Mouse (Mus musculus) ES-E14 (cell line): ENCODE results near the gene Acsf2. TPM values are rescaled to one million over a fixed set of nuclear protein-coding genes. Genes with fewer than 3 reads are reported as not detected.

Experiments used
- DNase-seq: peaks from one replicate; pipeline ENCODE4 v3.0.0-alpha.2; 2013; ENCODE audit warnings: low read depth, low spot score
- H3K27ac ChIP-seq: 2 replicates; pipeline ENCODE4 v1.5.1; 2012; ENCODE audit warnings: low read depth, mild to moderate bottlenecking, low read length, moderate library complexity, mixed read lengths; ENCODE audit not compliant: poor library complexity, insufficient read depth, severe bottlenecking
- H3K36me3 ChIP-seq: 2 replicates; pipeline ENCODE4 v1.6.1; 2012; ENCODE audit warnings: mild to moderate bottlenecking, low read length, moderate library complexity, mixed read lengths; ENCODE audit not compliant: control insufficient read depth, poor library complexity, insufficient read depth, severe bottlenecking
- H3K4me1 ChIP-seq, 2 experiments: fragments of 150-350 bp in 1 of 2; sonication (generic) in 1 of 2; 2 replicates each; pipeline ENCODE4 v1.6.1; 2012; ENCODE audit warnings: low read length in 2 of 2, mild to moderate bottlenecking in 1 of 2, mixed read lengths in 1 of 2; ENCODE audit not compliant: control insufficient read depth in 2 of 2, insufficient read depth in 2 of 2, poor library complexity in 1 of 2
- H3K4me3 ChIP-seq, 2 experiments: fragments of 150-350 bp in 1 of 2; sonication (generic) in 1 of 2; 2 replicates each; pipeline ENCODE4 v1.5.1; 2012; ENCODE audit warnings: low read length in 2 of 2, low read depth in 1 of 2, mild to moderate bottlenecking in 1 of 2, mixed read lengths in 1 of 2; ENCODE audit not compliant: insufficient read depth in 1 of 2, poor library complexity in 1 of 2, severe bottlenecking in 1 of 2
- H3K9ac ChIP-seq: 2 replicates; pipeline ENCODE4 v1.6.1; 2012; ENCODE audit warnings: low read depth, mild to moderate bottlenecking, low read length, mixed read lengths; ENCODE audit not compliant: poor library complexity, insufficient read depth, severe bottlenecking
- H3K9me3 ChIP-seq: fragments of 150-350 bp; sonication (generic); 2 replicates; pipeline ENCODE4 v1.6.1; 2012; ENCODE audit warnings: low read depth, mild to moderate bottlenecking, low read length; ENCODE audit not compliant: control insufficient read depth, insufficient read depth
- CHD2 ChIP-seq: IDR thresholded peaks from 2 replicates; pipeline ENCODE4 v1.6.1; 2014; ENCODE audit warnings: mild to moderate bottlenecking, low read depth, low read length, inconsistent platforms
- HCFC1 ChIP-seq: IDR thresholded peaks from 2 replicates; pipeline ENCODE4 v1.6.1; 2012; ENCODE audit warnings: low read length, inconsistent platforms, borderline replicate concordance; ENCODE audit not compliant: insufficient read depth
- MAFK ChIP-seq: IDR thresholded peaks from 2 replicates; pipeline ENCODE4 v1.6.1; 2014; ENCODE audit warnings: mild to moderate bottlenecking, low read depth, low read length, inconsistent platforms; ENCODE audit not compliant: insufficient read depth
- ZC3H11A ChIP-seq: IDR thresholded peaks from 2 replicates; pipeline ENCODE4 v1.6.1; 2012; ENCODE audit warnings: low read depth, mild to moderate bottlenecking, inconsistent platforms, low read length, borderline replicate concordance
- ZNF384 ChIP-seq: IDR thresholded peaks from 2 replicates; pipeline ENCODE4 v1.6.1; 2012; ENCODE audit warnings: low read depth, low read length, inconsistent platforms
- in situ Hi-C, 2 experiments: fragments of 600-800 bp; cut with MboI; formaldehyde crosslinking; loops; one replicate each; pipeline ENCODE4 v1.15.1; 2025; ENCODE audit warnings: low sequenced_read_pairs in 2 of 2, inconsistent platforms in 1 of 2; ENCODE audit not compliant: unreplicated experiment in 2 of 2
- total RNA-seq: library from RNA; depleted of rRNA; stranded (reverse); fragments of 300-350 nt; gene quantifications from 2 replicates; pipeline ENCODE4 v1.2.3, GENCODE M21; 2012

The Acsf2 gene
- total RNA-seq, 1 experiment: 7.4 TPM

DNA sequence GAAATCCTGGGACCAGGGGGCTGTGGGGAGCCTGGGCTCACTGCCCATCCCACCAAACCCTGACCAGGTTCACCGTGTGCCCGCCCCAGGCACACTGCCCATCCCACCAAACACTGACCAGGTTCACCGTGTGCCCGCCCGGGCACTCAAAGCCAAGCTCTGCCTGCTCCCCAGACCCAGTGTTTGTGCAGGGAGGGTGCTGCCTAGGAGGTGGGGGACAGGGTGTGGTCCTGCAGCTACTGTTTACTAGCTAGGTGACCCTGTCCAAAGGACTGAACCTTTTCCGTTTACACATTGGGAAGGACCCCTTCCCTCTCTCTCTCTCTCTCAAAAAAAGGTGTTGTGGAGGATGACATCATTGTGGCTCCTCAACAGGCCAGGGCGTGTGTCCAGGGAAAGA, 34.3 kb downstream of the Acsf2 start:
- H3K9ac ChIP-seq: no peak overlapping the region
- H3K9me3 ChIP-seq: no peaks in the 10 kb centered on the region
- TF ChIP-seq MAFK (no peak), CHD2 (no peak), HCFC1 (no peak), ZC3H11A (no peak), ZNF384 (no peak)
- peaks cover 2% of the 10 kb centered on the region in 2 experiments; a peak in 1 of 4 replicates for H3K4me1 ChIP-seq
- in situ Hi-C loops: no loop called here
- H3K36me3 ChIP-seq: peaks cover 4% of the 10 kb centered on the region; the same call in 1 of the 2 replicates
- H3K27ac ChIP-seq: no peak overlapping the region
- no peak for DNase-seq
- H3K4me3 ChIP-seq: no peak overlapping the region

DNA sequence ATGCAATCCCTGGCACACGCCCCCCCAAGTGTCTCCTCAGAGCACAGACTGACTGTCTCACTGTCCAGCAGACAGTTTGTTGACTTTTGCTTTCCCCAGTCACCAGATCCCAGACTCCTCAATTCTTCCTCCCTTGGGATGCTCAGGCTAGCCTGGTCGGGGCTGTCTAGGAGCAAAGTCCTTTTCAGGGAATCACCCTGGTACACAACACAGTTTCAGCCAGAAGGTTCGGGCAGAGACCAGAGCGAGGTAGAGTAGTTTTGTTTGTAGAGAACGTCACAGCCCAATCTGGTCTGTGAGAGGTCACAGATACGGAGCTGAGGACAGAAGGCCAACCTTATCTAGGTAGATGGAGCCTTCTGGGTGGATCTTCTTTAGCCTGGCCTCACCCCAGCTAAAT, 35.1 kb downstream of the Acsf2 start:
- H3K27ac ChIP-seq: no peak overlapping the region
- peaks cover 4% of the 10 kb centered on the region; the same call in 1 of the 2 replicates for H3K36me3 ChIP-seq
- H3K4me1 ChIP-seq: peaks cover 2% of the 10 kb centered on the region in 2 experiments; a peak in 1 of 4 replicates
- in situ Hi-C loops: no loop called here
- H3K4me3 ChIP-seq: no peak overlapping the region
- no peak for DNase-seq
- TF ChIP-seq MAFK: no peak
- TF ChIP-seq ZC3H11A: no peak
- TF ChIP-seq CHD2: no peak
- TF ChIP-seq ZNF384: no peak
- TF ChIP-seq HCFC1: no peak
- H3K9ac ChIP-seq: no peak overlapping the region
- H3K9me3 ChIP-seq: no peaks in the 10 kb centered on the region

DNA sequence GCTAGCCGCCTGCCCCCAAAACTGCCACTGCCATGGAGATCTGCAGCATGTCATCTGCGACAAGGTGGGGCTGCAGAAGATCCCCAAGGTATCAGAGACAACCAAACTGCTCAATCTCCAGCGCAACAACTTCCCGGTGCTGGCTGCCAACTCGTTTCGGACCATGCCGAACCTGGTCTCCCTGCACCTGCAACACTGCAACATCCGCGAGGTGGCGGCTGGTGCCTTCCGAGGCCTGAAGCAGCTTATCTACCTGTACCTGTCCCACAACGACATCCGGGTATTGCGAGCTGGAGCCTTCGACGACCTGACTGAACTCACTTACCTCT, 36.6 kb downstream of the Acsf2 start:
- H3K27ac ChIP-seq: no peak overlapping the region
- DNase-seq: no peak
- peaks cover under 1% of the 10 kb centered on the region; the same call in 1 of the 2 replicates for H3K36me3 ChIP-seq
- no peaks in the 10 kb centered on the region for H3K9me3 ChIP-seq
- in situ Hi-C loops: no loop called here
- peak overlapping the region; percentile 51 for H3K9ac ChIP-seq
- H3K4me1 ChIP-seq: peaks cover 0 to 2% of the 10 kb centered on the region in 2 experiments; a peak in 1 of 4 replicates
- peak overlapping the region; percentile 38 to 59 for H3K4me3 ChIP-seq
- TF ChIP-seq ZNF384: no peak
- TF ChIP-seq CHD2: no peak
- TF ChIP-seq HCFC1: no peak
- TF ChIP-seq MAFK: no peak
- no peak for TF ChIP-seq ZC3H11A

DNA sequence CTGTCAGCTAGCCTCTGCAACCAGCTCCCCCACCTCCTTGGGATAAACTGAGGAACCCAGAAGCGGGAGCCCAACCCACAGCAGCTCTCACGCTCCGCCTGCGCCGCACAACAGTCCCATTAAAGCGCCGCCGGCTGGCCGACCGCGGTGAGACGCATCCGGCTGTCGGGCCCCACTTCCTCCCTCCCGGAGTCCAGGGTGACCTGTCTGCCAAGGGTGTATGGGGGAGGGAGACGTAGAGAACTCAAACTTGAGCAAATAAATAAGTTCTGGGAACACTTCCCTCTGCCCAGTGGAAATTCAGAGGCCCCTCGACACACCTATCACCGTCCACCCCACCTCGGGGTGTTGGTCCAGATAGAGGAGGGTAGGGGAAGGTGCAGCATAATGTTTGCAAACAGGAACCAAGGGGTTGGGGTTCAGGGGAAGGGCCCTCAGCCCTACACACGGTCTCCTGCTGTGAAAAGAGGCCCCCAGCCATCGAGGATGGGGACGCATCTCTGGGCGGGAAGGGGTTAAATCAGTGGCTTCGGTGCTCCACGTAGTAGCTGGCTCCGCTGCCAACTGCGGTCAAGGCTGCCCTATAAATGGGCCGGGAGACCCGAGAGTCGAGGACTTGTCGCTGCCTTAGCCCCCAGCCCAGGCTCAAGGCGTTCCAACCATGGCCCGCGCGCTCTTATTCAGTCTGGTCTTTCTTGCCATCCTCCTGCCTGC, 37.1 kb downstream of the Acsf2 start, which contains the start of gene Chad:
Chad (plus strand) TSS at position 611 of the 714 bp plus-strand sequence.
- H3K4me3 ChIP-seq: peak within 1 kb of the TSS; percentile 38 to 59
- peaks cover 0 to 2% of the 10 kb centered on the region in 2 experiments; a peak in 1 of 4 replicates for H3K4me1 ChIP-seq
- peak within 1 kb of the TSS; percentile 51 for H3K9ac ChIP-seq
- in situ Hi-C loops: no loop called here
- no peaks in the 10 kb centered on the region for H3K9me3 ChIP-seq
- H3K27ac ChIP-seq: no peak within 1 kb of the TSS
- H3K36me3 ChIP-seq: no peaks in the 10 kb centered on the region
- TF ChIP-seq HCFC1 (no peak), ZC3H11A (no peak), ZNF384 (no peak), MAFK (no peak), CHD2 (no peak)
- no peak for DNase-seq
